Mouse (Mus musculus): ENCODE data around the gene Tnpo3. TPM values are rescaled to one million over a fixed set of nuclear protein-coding genes. Genes with fewer than 3 reads are reported as not detected.

The Tnpo3 gene
- polyA plus RNA-seq, 1 experiment from 2014 or later = 38.3 TPM

GRCm38 (mm10) chr6:29545611-29546010 is 64.1 kb downstream of the Tnpo3 start:
- no peak for DNase-seq (ENCODE audit: low spot score)
- H3K27me3 ChIP-seq (replicated peaks; ENCODE audit: insufficient read depth, low read length) = no peaks in the 10 kb centered on the region
- H3K4me2 ChIP-seq (replicated peaks; ENCODE audit: low read depth, low read length) = no peak overlapping the region
- no peaks in the 10 kb centered on the region for H3K9me3 ChIP-seq (ENCODE audit: low read length)
- H3K4me1 ChIP-seq (ENCODE audit: insufficient read depth, low read depth, low read length) = no peaks in the 10 kb centered on the region
- no peak for ATAC-seq
- 88% methylated on average over 2 of the region's 2 CpGs for WGBS
- no peak for TF ChIP-seq CTCF (IDR thresholded peaks at IDR 0.05)
- TF ChIP-seq EP300 (IDR thresholded peaks at IDR 0.05) = no peak
- H3K4me3 ChIP-seq (ENCODE audit: low read depth, low read length) = no peak overlapping the region
- no peak overlapping the region for H3K27ac ChIP-seq (ENCODE audit: low read length)
- no peak overlapping the region for H3K9ac ChIP-seq (replicated peaks; ENCODE audit: low read depth)
- peaks cover 37% of the 10 kb centered on the region for H3K36me3 ChIP-seq (ENCODE audit: insufficient read depth, low read length)

- DNase-seq (ENCODE audit: low spot score) (no peak), ATAC-seq (no peak)
- Histone ChIP-seq H3K27ac (ENCODE audit: low read length) (no peak overlapping the region), H3K36me3 (ENCODE audit: insufficient read depth, low read length) (peaks cover 40% of the 10 kb centered on the region), H3K4me2 (replicated peaks; ENCODE audit: low read depth, low read length) (no peak overlapping the region), H3K4me3 (ENCODE audit: low read depth, low read length) (no peak overlapping the region), H3K9ac (replicated peaks; ENCODE audit: low read depth) (no peak overlapping the region), H3K27me3 (replicated peaks; ENCODE audit: insufficient read depth, low read length) (no peaks in the 10 kb centered on the region), H3K9me3 (ENCODE audit: low read length) (no peaks in the 10 kb centered on the region), H3K4me1 (ENCODE audit: insufficient read depth, low read depth, low read length) (no peaks in the 10 kb centered on the region)
- TF ChIP-seq EP300 (IDR thresholded peaks at IDR 0.05) = no peak
- TF ChIP-seq CTCF (IDR thresholded peaks at IDR 0.05) = no peak
- 96% methylated on average over 1 of the region's 1 CpGs for WGBS
These were observed 68.7 kb downstream of the Tnpo3 start for GRCm38 (mm10) chr6:29540956-29541355.

GRCm38 (mm10) chr6:29540223-29540622 is 69.5 kb downstream of the Tnpo3 start:
- H3K4me3 ChIP-seq (ENCODE audit: low read depth, low read length) = no peak overlapping the region
- no peak overlapping the region for H3K27ac ChIP-seq (ENCODE audit: low read length)
- ATAC-seq = no peak
- no peak for DNase-seq (ENCODE audit: low spot score)
- H3K4me1 ChIP-seq (ENCODE audit: insufficient read depth, low read depth, low read length) = no peaks in the 10 kb centered on the region
- H3K9ac ChIP-seq (replicated peaks; ENCODE audit: low read depth) = no peak overlapping the region
- no peaks in the 10 kb centered on the region for H3K27me3 ChIP-seq (replicated peaks; ENCODE audit: insufficient read depth, low read length)
- TF ChIP-seq CTCF (IDR thresholded peaks at IDR 0.05) (no peak), EP300 (IDR thresholded peaks at IDR 0.05) (no peak)
- 81% methylated on average over 6 of the region's 6 CpGs for WGBS
- H3K4me2 ChIP-seq (replicated peaks; ENCODE audit: low read depth, low read length) = no peak overlapping the region
- H3K9me3 ChIP-seq (ENCODE audit: low read length) = no peaks in the 10 kb centered on the region
- peaks cover 35% of the 10 kb centered on the region for H3K36me3 ChIP-seq (ENCODE audit: insufficient read depth, low read length)

DNA sequence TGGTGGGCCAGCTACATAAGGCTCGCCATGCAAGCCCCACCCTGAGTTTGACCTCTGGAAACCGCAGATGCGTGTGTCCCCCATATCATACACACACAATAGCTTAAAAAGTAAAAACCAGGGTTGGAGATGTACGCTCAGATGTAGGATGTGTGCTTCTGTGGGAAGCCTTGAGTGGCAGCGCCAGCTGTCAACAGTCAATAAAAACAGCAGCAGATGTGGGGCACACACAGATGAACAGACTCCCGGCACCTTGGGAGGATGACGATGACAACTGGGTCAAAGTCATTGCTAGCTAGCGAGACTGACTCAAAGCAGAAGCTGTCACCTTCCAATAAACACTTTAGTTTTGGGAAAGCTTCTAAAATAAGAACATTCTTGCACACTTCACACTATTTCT is 70.2 kb downstream of the Tnpo3 start:
- no peak overlapping the region for H3K4me3 ChIP-seq (ENCODE audit: low read depth, low read length)
- H3K36me3 ChIP-seq (ENCODE audit: insufficient read depth, low read length) = peaks cover 31% of the 10 kb centered on the region
- H3K27me3 ChIP-seq (replicated peaks; ENCODE audit: insufficient read depth, low read length) = no peaks in the 10 kb centered on the region
- no peaks in the 10 kb centered on the region for H3K4me1 ChIP-seq (ENCODE audit: insufficient read depth, low read depth, low read length)
- ATAC-seq (no peak), DNase-seq (ENCODE audit: low spot score) (no peak)
- H3K4me2 ChIP-seq (replicated peaks; ENCODE audit: low read depth, low read length) = no peak overlapping the region
- no peaks in the 10 kb centered on the region for H3K9me3 ChIP-seq (ENCODE audit: low read length)
- no peak overlapping the region for H3K9ac ChIP-seq (replicated peaks; ENCODE audit: low read depth)
- H3K27ac ChIP-seq (ENCODE audit: low read length) = no peak overlapping the region
- TF ChIP-seq CTCF (IDR thresholded peaks at IDR 0.05) (no peak), EP300 (IDR thresholded peaks at IDR 0.05) (no peak)
- WGBS = 90% methylated on average over 8 of the region's 8 CpGs

DNA sequence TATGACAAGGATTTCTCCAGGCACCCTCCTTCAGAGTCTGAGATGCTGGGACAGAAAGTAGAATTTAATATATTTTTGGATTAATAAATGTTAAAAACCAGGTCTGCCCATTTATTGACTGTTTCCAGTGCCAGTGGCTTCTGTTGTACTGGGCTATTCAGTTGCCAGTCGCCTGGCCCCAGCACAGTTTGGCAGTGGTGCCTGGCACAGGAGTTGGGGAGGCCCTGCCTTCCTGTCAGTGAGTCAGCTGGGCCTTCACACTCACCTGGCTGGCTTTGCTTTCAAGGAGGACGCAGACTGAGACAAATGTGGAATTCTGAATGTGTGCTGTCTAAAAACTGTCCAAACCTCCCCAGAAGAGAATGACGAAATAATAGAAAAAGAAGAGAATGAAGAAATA is 72.5 kb downstream of the Tnpo3 start:
- no peak for ATAC-seq
- Histone ChIP-seq H3K4me1 (ENCODE audit: insufficient read depth, low read depth, low read length) (no peaks in the 10 kb centered on the region), H3K4me3 (ENCODE audit: low read depth, low read length) (no peak overlapping the region), H3K27ac (ENCODE audit: low read length) (no peak overlapping the region), H3K36me3 (ENCODE audit: insufficient read depth, low read length) (peaks cover 20% of the 10 kb centered on the region), H3K4me2 (replicated peaks; ENCODE audit: low read depth, low read length) (no peak overlapping the region), H3K27me3 (replicated peaks; ENCODE audit: insufficient read depth, low read length) (no peaks in the 10 kb centered on the region), H3K9me3 (ENCODE audit: low read length) (no peaks in the 10 kb centered on the region), H3K9ac (replicated peaks; ENCODE audit: low read depth) (no peak overlapping the region)
- no peak for DNase-seq (ENCODE audit: low spot score)
- TF ChIP-seq CTCF (IDR thresholded peaks at IDR 0.05) (no peak), EP300 (IDR thresholded peaks at IDR 0.05) (no peak)
- 83% methylated on average over 3 of the region's 3 CpGs for WGBS

DNA sequence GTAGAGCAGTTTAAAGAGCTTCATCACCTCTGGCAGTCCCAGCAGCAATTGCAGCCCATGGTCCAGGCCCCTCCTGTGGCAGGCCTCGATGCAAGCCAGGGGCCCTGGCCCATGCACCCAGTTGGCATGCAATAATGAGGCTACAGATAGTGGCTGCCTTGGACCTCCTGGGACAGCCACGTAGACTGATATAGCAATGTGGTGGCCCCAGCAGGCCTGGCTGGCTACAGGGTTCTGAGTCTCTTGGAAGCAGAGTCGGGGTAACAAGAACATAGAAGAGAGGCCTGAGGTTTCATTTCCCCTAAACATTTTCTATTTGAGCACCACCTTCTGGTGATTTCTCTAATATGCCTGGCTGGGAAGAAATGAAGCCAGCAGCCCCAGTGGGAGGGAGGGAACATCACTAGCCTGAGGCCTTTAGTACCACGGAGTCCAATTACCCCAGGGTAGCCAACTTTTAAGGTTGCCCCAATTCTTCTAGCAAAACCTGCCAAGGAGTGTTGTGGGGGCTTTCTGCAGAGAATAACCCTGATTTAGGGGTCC is 73.0 kb downstream of the Tnpo3 start:
- TF ChIP-seq CTCF (IDR thresholded peaks at IDR 0.05) = peak; percentile 31; the same call in 1 of the 2 replicates
- no peak for TF ChIP-seq EP300 (IDR thresholded peaks at IDR 0.05)
- Histone ChIP-seq H3K4me1 (ENCODE audit: insufficient read depth, low read depth, low read length) (no peaks in the 10 kb centered on the region), H3K9ac (replicated peaks; ENCODE audit: low read depth) (no peak overlapping the region), H3K27me3 (replicated peaks; ENCODE audit: insufficient read depth, low read length) (no peaks in the 10 kb centered on the region), H3K4me2 (replicated peaks; ENCODE audit: low read depth, low read length) (no peak overlapping the region), H3K36me3 (ENCODE audit: insufficient read depth, low read length) (peaks cover 15% of the 10 kb centered on the region), H3K9me3 (ENCODE audit: low read length) (no peaks in the 10 kb centered on the region), H3K27ac (ENCODE audit: low read length) (no peak overlapping the region), H3K4me3 (ENCODE audit: low read depth, low read length) (no peak overlapping the region)
- ATAC-seq = no peak
- 79% methylated on average over 4 of the region's 4 CpGs for WGBS
- peak; percentile 43 for DNase-seq (ENCODE audit: low spot score)

DNA sequence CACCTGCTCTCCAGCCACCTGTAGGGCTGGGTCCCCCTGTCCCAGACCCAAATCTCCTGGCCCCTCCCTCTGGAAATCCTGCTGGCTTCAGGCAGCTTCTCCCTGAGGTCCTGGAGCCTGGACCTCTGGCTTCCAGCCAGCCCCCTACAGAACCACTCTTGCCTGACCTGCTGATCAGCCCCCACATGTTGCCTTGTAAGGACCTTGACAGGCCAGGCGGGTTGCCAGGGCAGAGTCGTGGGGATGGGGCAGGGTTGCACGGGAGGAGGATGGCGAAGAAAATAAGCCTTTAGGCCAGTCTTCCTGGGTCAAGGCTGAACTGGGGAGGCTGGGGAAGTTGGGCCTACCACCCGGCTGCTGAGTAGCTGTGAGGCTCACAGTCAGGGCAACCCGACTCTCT is 74.4 kb downstream of the Tnpo3 start:
- WGBS = 63% methylated on average over 6 of the region's 6 CpGs
- no peak for ATAC-seq
- Histone ChIP-seq H3K9me3 (ENCODE audit: low read length) (no peaks in the 10 kb centered on the region), H3K4me3 (ENCODE audit: low read depth, low read length) (no peak overlapping the region), H3K9ac (replicated peaks; ENCODE audit: low read depth) (no peak overlapping the region), H3K27me3 (replicated peaks; ENCODE audit: insufficient read depth, low read length) (no peaks in the 10 kb centered on the region), H3K36me3 (ENCODE audit: insufficient read depth, low read length) (peaks cover 6% of the 10 kb centered on the region; the same call in 1 of the 2 replicates), H3K4me1 (ENCODE audit: insufficient read depth, low read depth, low read length) (no peaks in the 10 kb centered on the region), H3K4me2 (replicated peaks; ENCODE audit: low read depth, low read length) (no peak overlapping the region), H3K27ac (ENCODE audit: low read length) (no peak overlapping the region)
- TF ChIP-seq EP300 (IDR thresholded peaks at IDR 0.05) = no peak
- TF ChIP-seq CTCF (IDR thresholded peaks at IDR 0.05) = no peak
- DNase-seq (ENCODE audit: low spot score) = no peak
